Mouse (Mus musculus): ENCODE results near the gene Snx14.

DNA sequence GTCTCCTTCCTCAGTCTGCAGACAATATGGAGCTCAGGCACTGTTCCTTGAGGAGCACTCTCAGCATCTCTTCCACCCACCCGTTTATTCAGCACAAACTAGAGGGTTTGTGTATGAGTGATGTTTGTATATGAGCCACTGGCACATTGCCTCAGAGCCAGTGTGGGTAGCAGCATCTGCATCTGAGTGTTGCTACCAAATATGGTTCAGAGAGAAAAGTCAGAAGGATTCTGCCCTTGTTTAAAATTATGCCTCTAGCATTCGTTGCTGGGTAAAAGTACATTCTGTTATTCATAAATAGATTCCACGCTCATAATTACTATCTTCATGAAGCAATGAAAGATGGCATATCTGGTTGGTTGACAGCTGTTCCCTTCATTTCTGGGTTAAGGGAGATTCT, 96.1 kb downstream of the Snx14 start:
- TF ChIP-seq CTCF (IDR thresholded peaks at IDR 0.05; ENCODE audit: low read depth) (no peak), EP300 (optimal IDR thresholded peaks at IDR 0.05) (no peak)
